Mouse (Mus musculus) cerebellum, adult 2 months (tissue): ENCODE measurements around the gene Olfml3. TPM values are rescaled to one million over a fixed set of nuclear protein-coding genes. Genes with fewer than 3 reads are reported as not detected.

ENCODE experiments used
- DNase-seq, 2 experiments: peaks; one replicate each; pipeline ENCODE4 v3.0.0; 2021
- H3K27ac ChIP-seq: fragments of 200-500 bp; 2 replicates; pipeline ENCODE4 v1.5.1; 2012; ENCODE audit warnings: low read length, control low read depth, inconsistent platforms; ENCODE audit not compliant: insufficient read depth
- H3K27me3 ChIP-seq: fragments of 200-500 bp; 2 replicates; pipeline ENCODE4 v1.6.1; 2012; ENCODE audit warnings: inconsistent platforms, mild to moderate bottlenecking, low read length, moderate library complexity; ENCODE audit not compliant: control insufficient read depth, insufficient read depth
- H3K4me1 ChIP-seq: fragments of 200-500 bp; 2 replicates; pipeline ENCODE4 v1.6.1; 2011; ENCODE audit warnings: low read length; ENCODE audit not compliant: control insufficient read depth, insufficient read depth
- H3K4me3 ChIP-seq: fragments of 200-500 bp; replicated peaks from 2 replicates; pipeline ENCODE3; 2011; ENCODE audit warnings: mild to moderate bottlenecking, low read depth, low read length, control low read depth; ENCODE audit not compliant: insufficient read depth
- CTCF ChIP-seq: fragments of 200-500 bp; IDR thresholded peaks from 2 replicates; pipeline ENCODE4 v1.5.1; 2011; ENCODE audit warnings: low read depth, mild to moderate bottlenecking, control low read depth, low read length, moderate library complexity, borderline replicate concordance; ENCODE audit not compliant: insufficient read depth
- POLR2A ChIP-seq: fragments of 200-500 bp; IDR thresholded peaks from 2 replicates; pipeline ENCODE4 v1.6.1; 2011; ENCODE audit warnings: low read length, control low read depth, borderline replicate concordance; ENCODE audit not compliant: insufficient read depth
- WGBS: fragments of 180-500 bp; shearing (Covaris S2); methylation state at CpG from one replicate; pipeline ENCODE4 v1.1.7; 2018; 5-methylcytosine and 5-hydroxymethylcytosine counted together
- polyA plus RNA-seq: library from polyadenylated mRNA; depleted of rRNA; stranded (reverse); fragments of >200 nt; gene quantifications from 2 replicates; pipeline ENCODE4 v1.2.3, GENCODE M21; 2012

Gene Olfml3
- polyA plus RNA-seq, 1 experiment, result 5.0 TPM

- no peaks in the 10 kb centered on the region for H3K27me3 ChIP-seq
- H3K4me1 ChIP-seq, result no peaks in the 10 kb centered on the region; the same call in 1 of the 2 replicates
- H3K4me3 ChIP-seq, result no peak overlapping the region
- H3K27ac ChIP-seq, result no peak overlapping the region
- no peak for DNase-seq
- TF ChIP-seq CTCF (no peak), POLR2A (no peak)
- 98% methylated on average over 4 of the region's 4 CpGs for WGBS
Observed at GRCm38 (mm10) chr3:103712196-103712595, 25.6 kb downstream of the Olfml3 start.

DNA sequence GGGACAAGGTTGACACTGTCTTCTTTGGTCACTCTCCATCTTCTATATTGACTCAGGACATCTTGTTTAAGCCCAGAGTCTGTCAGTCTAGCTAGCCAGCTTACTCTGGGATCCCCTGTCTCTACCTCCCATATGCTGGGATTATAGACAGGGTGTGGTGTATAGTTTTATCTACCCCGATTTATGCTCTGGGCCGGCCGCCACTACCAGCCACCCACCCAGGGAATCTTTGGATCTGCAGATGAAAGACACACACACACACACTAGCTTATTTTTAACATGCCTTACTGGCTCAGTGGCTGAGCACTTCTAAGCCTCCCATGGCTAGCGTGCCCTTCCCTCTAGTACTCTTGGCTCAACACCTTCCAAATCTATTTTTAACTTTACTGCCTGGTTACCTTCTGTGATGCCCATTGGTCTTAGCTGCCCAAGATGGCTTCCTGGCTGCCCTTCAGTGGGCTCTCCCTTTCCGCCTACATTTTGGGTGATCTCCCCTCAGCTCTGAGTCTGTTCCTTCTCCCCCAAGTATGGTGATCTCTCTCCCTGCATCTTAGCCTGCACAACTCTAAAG is 28.2 kb downstream of the Olfml3 start:
- DNase-seq, result no peak
- WGBS, result 52% methylated on average over 5 of the region's 5 CpGs
- TF ChIP-seq POLR2A (no peak), CTCF (no peak)
- Histone ChIP-seq H3K4me3 (no peak overlapping the region), H3K4me1 (no peaks in the 10 kb centered on the region), H3K27ac (no peak overlapping the region), H3K27me3 (no peaks in the 10 kb centered on the region)

DNA sequence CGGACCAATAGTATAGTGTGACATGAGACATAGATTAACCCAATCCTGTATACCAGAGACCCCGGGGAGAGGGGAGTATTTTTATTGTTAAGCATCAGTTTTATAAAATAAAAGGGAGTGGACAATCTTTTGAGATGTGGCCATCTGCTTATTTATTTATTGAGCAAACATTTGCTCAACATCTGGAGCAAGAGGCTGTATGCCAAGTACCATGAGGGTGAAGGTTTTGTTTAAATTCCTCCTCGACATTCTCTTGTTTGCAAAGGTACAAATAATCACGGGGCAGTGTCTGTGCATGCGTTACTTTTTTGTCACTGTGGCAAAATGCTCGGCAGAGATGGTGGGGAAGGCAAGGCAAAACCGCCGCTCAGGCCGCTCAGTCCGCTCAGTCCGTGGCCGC is 32.4 kb downstream of the Olfml3 start:
- H3K4me1 ChIP-seq, result no peaks in the 10 kb centered on the region
- no peak overlapping the region for H3K27ac ChIP-seq
- no peak overlapping the region for H3K4me3 ChIP-seq
- DNase-seq, result no peak
- WGBS, result 89% methylated on average over 12 of the region's 12 CpGs
- TF ChIP-seq POLR2A (no peak), CTCF (no peak)
- no peaks in the 10 kb centered on the region for H3K27me3 ChIP-seq

DNA sequence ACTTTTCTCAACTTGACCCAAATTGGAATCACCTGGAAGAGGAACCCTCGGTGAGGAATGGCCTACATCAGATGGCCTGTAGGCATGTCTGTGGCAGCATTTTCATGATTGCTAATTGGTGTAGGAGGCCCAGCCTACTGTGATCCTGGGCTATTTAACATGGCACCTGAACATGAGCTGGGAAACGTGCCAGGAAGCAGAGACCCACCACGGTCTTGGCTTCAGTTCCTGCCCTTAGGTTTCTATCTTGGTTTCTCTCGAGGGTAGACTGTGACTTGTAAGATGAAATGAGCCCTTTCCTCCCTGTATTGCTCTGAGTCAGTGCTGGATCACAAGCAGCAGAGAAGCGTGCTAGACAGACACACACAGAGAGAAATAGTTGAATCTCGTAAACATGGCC is 33.1 kb downstream of the Olfml3 start:
- no peak for TF ChIP-seq POLR2A
- TF ChIP-seq CTCF, result no peak
- WGBS, result 29% methylated on average over 6 of the region's 6 CpGs

GRCm38 (mm10) chr3:103696388-103696925 is 41.3 kb downstream of the Olfml3 start:
- 92% methylated on average over 1 of the region's 1 CpGs for WGBS
- Histone ChIP-seq H3K4me1 (no peaks in the 10 kb centered on the region), H3K27me3 (no peaks in the 10 kb centered on the region), H3K27ac (no peak overlapping the region), H3K4me3 (no peak overlapping the region)
- TF ChIP-seq POLR2A, result no peak
- no peak for TF ChIP-seq CTCF
- DNase-seq, result no peak

More for the DNA sequence above, 33.1 kb downstream of the Olfml3 start:
- H3K4me3 ChIP-seq, result no peak overlapping the region
- DNase-seq, result peak in 1 of 2 experiments; percentile 32
- H3K27me3 ChIP-seq, result no peaks in the 10 kb centered on the region
- no peaks in the 10 kb centered on the region for H3K4me1 ChIP-seq
- H3K27ac ChIP-seq, result no peak overlapping the region

DNA sequence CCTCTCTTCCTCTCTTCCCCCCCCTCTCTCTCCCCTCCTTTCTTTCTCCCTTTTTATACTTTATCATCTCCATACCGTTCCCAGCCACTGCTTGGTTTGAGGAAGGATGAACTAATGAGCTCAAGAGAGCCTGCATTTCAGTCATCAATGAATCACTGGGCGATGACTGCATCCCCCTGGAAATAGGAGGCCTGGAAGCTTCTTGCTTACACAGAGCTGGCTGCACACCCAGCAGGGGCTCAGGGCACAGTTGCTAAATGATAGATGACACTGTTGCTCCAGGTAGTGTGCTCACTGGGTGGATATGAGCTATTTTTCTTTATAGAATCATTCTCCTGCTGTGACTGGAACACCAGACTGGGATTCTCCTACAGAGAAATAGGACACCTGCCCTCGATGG is 42.2 kb downstream of the Olfml3 start:
- Histone ChIP-seq H3K27me3 (no peaks in the 10 kb centered on the region), H3K4me3 (no peak overlapping the region), H3K4me1 (no peaks in the 10 kb centered on the region), H3K27ac (no peak overlapping the region)
- DNase-seq, result no peak
- TF ChIP-seq CTCF, result no peak
- TF ChIP-seq POLR2A, result no peak
- 48% methylated on average over 3 of the region's 3 CpGs for WGBS

DNA sequence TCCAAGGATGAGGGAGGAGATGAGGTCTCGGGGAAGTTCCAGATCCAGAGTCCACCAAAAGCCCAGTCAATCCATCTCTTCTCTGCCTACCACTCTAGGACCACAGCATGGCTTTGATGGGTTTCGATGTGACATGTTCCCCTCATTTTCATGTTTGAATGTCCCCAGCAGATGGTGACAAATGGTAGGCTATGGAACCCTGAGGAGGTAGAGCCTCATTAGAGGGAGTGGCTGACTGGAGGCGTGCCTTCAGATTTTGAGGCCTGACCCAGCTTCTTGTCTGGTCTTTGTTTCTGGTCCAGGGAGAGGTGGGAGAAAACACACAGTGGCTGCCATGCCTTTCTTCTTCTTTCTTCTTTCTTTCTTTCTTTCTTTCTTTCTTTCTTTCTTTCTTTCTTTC is 47.3 kb downstream of the Olfml3 start:
- Histone ChIP-seq H3K4me1 (no peaks in the 10 kb centered on the region), H3K27me3 (no peaks in the 10 kb centered on the region), H3K27ac (no peak overlapping the region), H3K4me3 (no peak overlapping the region)
- TF ChIP-seq POLR2A, result no peak
- no peak for TF ChIP-seq CTCF
- 82% methylated on average over 3 of the region's 3 CpGs for WGBS
- DNase-seq, result no peak

DNA sequence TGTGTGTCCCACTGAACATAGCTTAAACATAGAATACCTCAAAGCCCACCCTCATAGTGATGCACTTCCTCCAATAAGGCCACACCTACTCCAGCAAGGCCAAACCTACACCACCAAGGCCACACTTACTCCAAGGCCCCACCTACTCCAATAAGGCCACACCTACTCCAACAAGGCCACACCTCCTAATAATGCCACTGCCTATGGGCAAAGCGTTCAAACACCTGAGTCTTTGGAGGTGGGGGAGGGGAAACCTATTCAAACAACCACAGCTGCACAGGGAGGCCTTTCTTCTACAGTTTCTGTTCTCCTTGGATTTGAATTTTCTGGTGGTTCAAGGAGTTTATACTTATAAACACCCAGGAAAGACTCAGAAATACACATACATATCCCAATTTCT is 48.8 kb downstream of the Olfml3 start:
- Histone ChIP-seq H3K27ac (no peak overlapping the region), H3K4me3 (no peak overlapping the region), H3K27me3 (no peaks in the 10 kb centered on the region), H3K4me1 (no peaks in the 10 kb centered on the region)
- 90% methylated on average over 1 of the region's 1 CpGs for WGBS
- TF ChIP-seq POLR2A (no peak), CTCF (no peak)
- no peak for DNase-seq

- no peak overlapping the region for H3K27ac ChIP-seq
- H3K27me3 ChIP-seq, result no peaks in the 10 kb centered on the region
- no peak overlapping the region for H3K4me3 ChIP-seq
- 41% methylated on average over 5 of the region's 5 CpGs for WGBS
- H3K4me1 ChIP-seq, result no peaks in the 10 kb centered on the region
- DNase-seq, result no peak
- no peak for TF ChIP-seq POLR2A
- no peak for TF ChIP-seq CTCF
Observed at GRCm38 (mm10) chr3:103683966-103684319, 53.9 kb downstream of the Olfml3 start.
